Mouse (Mus musculus) spleen, postnatal 14 days (tissue): ENCODE results near the gene Tbxas1.

ENCODE experiments used
- DNase-seq, 2 experiments: peaks; one replicate each; pipeline ENCODE4 v3.0.0; 2021 to 2022; ENCODE audit warnings: low spot score in 2 of 2

Gene Tbxas1

GRCm38 (mm10) chr6:38859819-38860218 lies 15.4 kb upstream of the Tbxas1 start:
- DNase-seq = no peak

GRCm38 (mm10) chr6:38860301-38860700 lies 14.9 kb upstream of the Tbxas1 start:
- DNase-seq = no peak

DNA sequence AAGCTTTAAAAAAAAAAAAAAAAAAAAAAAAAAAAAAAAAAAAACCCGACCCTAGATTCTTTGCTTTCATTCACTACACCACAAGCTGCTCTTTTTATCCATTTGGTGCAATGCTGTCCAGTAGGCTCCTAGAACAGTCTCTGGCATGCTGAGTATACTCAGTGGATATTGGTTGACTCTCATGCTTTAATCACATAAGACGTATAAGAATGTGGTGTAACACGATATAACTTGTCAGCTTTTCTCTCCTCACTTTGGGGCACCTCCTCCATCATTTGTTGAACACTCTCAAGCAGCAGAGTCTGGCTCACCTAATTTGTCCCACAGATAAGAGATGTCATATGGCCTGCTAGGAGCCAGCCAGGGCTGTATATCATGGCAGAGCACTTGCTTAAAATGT lies 11.6 kb upstream of the Tbxas1 start:
- no peak for DNase-seq

DNA sequence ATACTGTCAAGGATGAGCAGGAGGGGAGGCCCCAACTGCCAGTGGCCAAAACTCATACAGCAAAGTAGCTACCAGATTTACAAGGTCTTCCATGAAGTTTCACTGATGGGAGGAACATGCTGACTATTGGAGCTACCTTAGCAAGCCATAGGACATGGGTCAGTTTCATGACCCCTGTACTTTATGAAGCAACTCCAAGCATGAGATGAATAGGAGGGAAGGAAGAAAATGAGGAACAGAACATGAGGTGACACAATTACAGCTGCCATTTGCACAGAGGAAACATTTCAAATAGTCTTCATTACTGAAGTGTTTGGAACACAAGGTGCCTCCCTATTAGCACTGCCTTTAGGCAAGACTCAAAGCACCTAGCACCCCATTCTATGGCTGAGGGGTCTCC lies 9.4 kb upstream of the Tbxas1 start:
- no peak for DNase-seq

DNA sequence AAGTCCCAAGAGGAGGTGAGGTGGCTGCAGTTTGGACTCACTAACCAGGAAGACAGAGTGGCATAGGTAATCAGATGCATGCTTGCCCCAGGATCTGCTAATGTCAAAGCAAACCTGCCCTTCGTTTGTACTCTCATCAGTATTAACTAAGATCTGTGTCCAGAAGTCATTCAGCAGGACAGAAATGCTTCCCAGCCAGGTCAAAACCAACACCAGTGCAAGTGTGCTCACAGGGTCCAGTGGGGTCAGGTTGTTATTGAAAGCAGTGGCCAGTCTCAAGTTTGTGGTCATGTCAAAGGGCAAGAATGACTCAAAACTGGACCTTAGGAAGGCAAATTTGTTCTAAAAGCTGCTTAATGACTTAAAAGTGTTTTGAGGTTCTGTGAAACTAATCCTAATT lies 8.8 kb upstream of the Tbxas1 start:
- DNase-seq = no peak

GRCm38 (mm10) chr6:38866761-38867160 lies 8.4 kb upstream of the Tbxas1 start:
- no peak for DNase-seq

DNA sequence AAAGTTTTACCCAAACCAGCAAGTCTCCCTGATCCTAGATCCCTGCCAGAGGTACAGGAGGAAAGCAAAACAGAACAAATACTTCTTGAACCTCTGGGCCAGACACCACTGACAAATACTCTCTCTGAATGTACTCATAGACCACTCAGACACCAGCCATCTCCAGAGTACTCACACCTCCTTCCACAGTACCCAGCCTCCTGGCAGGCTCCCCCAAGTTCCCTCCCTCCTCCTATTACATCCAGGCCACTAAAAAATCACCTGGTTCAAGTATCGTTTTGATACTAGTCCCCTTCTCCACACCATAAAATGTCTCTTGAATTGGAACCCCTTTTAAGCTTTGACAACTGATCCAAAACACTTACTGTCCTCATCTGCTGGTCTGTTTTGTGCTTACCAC lies 7.9 kb upstream of the Tbxas1 start:
- DNase-seq = no peak

- DNase-seq = no peak
Measured at GRCm38 (mm10) chr6:38868974-38869373, 6.2 kb upstream of the Tbxas1 start.

- DNase-seq = no peak
Measured at GRCm38 (mm10) chr6:38870070-38870469, 5.1 kb upstream of the Tbxas1 start.

DNA sequence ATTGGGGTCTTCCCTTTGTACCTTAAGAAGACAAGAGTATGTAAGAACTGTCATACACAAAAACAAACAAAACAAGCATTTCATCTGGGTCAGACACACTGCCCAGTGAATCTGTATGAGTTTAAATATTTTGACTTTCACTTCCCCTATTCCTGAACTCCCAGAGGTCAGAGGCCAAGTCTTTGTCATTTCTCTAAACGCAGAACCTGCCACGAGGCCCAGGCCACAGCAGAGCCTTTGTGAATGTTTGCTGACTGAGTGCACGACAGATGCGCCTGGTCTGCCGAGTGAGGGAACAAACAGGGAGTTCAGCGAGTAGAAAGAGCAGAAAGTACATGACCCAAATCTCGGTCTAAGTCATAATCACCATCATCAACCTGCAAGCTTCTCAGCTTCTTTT lies 4.2 kb upstream of the Tbxas1 start:
- peak in 1 of 2 experiments; percentile 23 for DNase-seq

- no peak for DNase-seq
Measured at GRCm38 (mm10) chr6:38873316-38873715, 1.9 kb upstream of the Tbxas1 start.

- DNase-seq = peak; percentile 22 to 63
Measured at GRCm38 (mm10) chr6:38874035-38874434, 1.2 kb upstream of the Tbxas1 start.

GRCm38 (mm10) chr6:38874565-38875257 lies 493 bp upstream of the Tbxas1 start:
- DNase-seq = peak in 1 of 2 experiments; percentile 19

- peak; percentile 64 to 78 for DNase-seq
Measured at GRCm38 (mm10) chr6:38876071-38876911, 1.1 kb downstream of the Tbxas1 start, which contains the start of gene Hipk2. TSS of gene Hipk2 (minus strand) at chr6:38876165.

DNA sequence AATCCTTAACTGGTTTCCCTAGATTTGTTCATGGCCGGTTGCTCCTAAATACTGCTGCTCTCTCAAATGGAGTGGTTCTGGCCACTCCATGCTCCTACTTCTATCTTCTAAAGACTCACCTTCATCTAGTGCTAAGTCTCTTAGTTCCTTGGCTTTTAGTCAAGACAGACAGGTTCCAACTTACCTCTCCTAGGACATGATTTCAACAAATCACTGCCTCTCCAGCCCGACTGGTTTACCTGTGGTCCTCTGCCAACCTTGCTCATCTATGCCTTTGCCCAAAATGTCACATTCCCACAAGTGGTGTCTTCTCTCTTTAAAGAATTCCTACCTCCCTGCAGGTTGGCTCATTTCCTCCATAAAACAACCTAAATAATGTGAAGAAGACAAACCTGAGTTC lies 2.5 kb downstream of the Tbxas1 start:
- no peak for DNase-seq

- no peak for DNase-seq
Measured at GRCm38 (mm10) chr6:38881468-38881867, 6.3 kb downstream of the Tbxas1 start.

DNA sequence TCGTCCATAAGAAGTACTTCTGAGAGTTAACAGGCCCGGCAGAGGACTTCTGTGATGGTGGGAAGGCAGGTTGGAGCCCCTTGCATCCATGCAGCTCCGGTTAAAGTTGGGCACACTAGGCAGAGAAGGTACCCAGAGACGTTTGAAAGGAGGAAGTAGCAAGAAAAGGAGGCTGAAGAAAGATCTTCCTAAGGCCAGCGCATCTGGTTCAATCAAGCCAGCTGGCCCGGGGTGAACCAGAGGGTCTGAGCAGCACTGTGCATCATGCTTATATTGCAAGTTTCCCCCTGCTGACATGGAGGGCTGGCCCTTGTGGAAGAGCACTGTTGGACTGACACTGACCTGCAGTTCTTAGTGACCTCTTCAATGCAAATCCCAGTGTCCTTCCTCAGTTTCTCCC lies 6.8 kb downstream of the Tbxas1 start:
- DNase-seq = no peak

DNA sequence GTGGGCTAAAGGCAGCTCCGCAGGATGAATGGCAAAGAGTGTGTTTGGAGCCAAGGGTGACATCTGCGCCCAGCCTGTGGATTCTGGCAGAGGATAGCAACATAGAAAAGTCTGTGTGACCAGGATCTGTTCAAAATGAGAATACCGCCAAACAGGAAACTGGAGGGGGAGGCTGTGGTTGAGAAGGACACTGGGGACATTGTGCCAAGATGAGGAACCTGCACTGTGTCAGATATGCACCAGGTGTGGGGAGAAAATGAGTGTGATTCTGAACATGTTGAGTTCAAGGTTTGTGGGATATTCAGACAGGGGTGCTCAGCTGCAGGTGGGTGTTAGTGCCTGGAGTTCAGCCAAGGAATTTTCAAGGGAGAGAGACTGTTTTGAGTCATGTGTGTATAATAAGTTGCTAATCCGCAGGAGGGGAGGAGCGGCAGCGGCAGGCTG lies 7.5 kb downstream of the Tbxas1 start:
- DNase-seq = no peak

GRCm38 (mm10) chr6:38884482-38884881 lies 9.3 kb downstream of the Tbxas1 start:
- no peak for DNase-seq

DNA sequence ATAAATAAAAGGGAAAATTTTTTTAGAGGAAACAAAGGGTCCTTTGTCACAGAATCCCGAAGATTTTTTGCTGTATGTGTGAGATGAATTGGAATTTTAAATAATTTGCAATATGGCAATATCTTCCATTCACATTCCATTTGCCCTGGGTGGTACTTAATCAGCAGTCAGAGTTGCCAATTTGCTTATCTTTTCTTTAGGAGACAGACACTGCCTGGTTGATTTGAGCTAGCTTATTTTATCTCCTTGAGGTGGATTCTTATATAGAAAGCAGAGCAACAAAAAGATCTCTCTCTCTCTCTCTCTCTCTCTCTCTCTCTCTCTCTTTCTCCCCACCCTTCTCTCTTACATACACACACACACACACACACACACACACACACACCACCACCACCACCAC lies 9.9 kb downstream of the Tbxas1 start:
- DNase-seq = no peak

DNA sequence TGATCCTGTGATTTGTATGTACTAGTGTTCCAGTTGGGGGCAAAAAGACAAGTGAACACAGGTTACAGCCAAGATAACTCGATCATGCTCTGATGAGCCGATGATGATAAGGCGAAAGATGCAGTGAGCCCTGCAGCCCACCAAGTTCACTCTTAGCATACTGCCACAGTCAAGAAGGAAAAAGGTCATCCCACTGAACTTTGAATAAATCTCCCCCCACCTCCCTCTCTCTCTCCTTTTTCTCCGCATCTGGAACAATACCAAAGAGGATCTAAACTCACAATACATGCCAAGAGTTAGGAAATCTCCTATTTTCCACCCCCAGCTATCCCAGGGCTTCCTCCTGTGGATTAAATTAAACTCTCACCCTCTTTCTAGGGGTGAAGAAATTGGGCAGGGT lies 12.2 kb downstream of the Tbxas1 start:
- no peak for DNase-seq

DNA sequence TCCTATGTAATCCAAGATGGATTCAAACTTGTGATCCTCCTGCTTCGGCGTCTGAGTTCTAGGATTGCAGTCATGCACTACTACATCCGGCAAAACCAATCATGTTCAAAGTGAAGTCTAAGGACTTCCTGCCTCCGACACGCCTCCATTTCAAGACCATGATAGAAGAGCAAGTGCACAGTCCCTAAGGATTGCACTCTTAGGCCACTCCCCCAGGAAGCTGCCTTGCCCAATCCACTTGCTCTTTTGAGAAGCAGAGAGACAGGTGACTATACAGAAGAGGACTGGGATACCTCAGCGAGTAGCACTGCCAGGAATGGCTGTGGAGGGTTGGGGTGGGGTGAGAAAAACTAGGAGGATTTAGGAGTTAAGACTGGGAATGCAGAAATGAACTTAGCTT lies 14.0 kb downstream of the Tbxas1 start:
- no peak for DNase-seq

GRCm38 (mm10) chr6:38892017-38892416 lies 16.8 kb downstream of the Tbxas1 start:
- DNase-seq = no peak
